Mouse (Mus musculus): ENCODE measurements around the gene Selenom.
A peak's percentile ranks its signal among the peaks of the same experiment; 100 is the strongest.

Selenom gene

GRCm38 (mm10) chr11:3549791-3550190 is 35.3 kb downstream of the Selenom start:
- DNase-seq (ENCODE audit: low read depth, low spot score), result no peak

- no peak for DNase-seq (ENCODE audit: low read depth, low spot score)
These were observed 40.5 kb downstream of the Selenom start for GRCm38 (mm10) chr11:3554976-3555375.

GRCm38 (mm10) chr11:3557852-3558251 is 43.4 kb downstream of the Selenom start:
- DNase-seq (ENCODE audit: low read depth, low spot score), result no peak

GRCm38 (mm10) chr11:3560202-3560601 is 45.7 kb downstream of the Selenom start:
- no peak for DNase-seq (ENCODE audit: low read depth, low spot score)

- DNase-seq (ENCODE audit: low read depth, low spot score), result no peak
These were observed 49.4 kb downstream of the Selenom start for GRCm38 (mm10) chr11:3563853-3564252.

GRCm38 (mm10) chr11:3564451-3564850 is 50.0 kb downstream of the Selenom start:
- DNase-seq (ENCODE audit: low read depth, low spot score), result peak; percentile 13

GRCm38 (mm10) chr11:3566018-3566417 is 51.5 kb downstream of the Selenom start:
- DNase-seq (ENCODE audit: low read depth, low spot score), result no peak

Data from mesoderm, embryonic 11.5 days (tissue).